Mouse (Mus musculus): ENCODE results near the gene Gm28553. TPM values are rescaled to one million over a fixed set of nuclear protein-coding genes. Genes with fewer than 3 reads are reported as not detected.
"Not testable (repeated sequence)": the region's sequence is repeated elsewhere in the genome, so short reads cannot be mapped to it uniquely, and the experiment has no call there.

The Gm28553 gene
- polyA plus RNA-seq (2011; ENCODE audit: insufficient read depth, insufficient read length, low replicate concordance, missing spikeins) = not detected in 2 replicates

GRCm38 (mm10) chrY:48856197-48856596 is at the start of gene Gm28553:
Gene Gm28553 (plus strand): TSS chrY:48856497.
- not testable (repeated sequence) for H3K4me3 ChIP-seq (replicated peaks; ENCODE audit: control insufficient read depth, low read depth, low read length); H3K4me1 ChIP-seq (ENCODE audit: control insufficient read depth, insufficient read depth, low read length); H3K27ac ChIP-seq (ENCODE audit: control insufficient read depth, insufficient read depth, low read depth, low read length, poor library complexity)
- no CpG with 5 or more reads among the region's 5 CpGs for WGBS
